Mouse (Mus musculus): Measurements from ENCODE around the gene Stat3.

Gene Stat3

DNA sequence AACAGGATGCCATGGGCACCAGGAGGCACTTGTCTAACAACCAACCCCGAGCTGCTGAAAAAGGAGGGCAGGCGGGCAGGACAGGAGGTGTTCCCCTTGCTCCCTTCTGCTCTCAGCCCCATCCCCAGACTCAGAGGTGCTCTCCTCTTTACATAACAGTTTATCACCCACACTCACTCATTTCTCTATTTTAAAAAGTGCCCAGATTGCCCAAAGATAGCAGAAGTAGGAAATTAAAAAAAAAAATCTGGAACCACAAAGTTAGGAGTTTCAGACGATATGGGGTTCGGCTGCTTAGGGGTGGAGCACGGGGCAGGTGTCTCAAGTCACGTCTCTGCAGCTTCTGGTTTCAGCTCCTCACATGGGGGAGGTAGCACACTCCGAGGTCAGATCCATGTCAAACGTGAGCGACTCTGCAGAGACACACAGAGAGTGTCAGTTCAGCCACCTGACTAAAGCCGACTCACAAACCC lies 51.0 kb downstream of the Stat3 start:
- no peak for DNase-seq

DNA sequence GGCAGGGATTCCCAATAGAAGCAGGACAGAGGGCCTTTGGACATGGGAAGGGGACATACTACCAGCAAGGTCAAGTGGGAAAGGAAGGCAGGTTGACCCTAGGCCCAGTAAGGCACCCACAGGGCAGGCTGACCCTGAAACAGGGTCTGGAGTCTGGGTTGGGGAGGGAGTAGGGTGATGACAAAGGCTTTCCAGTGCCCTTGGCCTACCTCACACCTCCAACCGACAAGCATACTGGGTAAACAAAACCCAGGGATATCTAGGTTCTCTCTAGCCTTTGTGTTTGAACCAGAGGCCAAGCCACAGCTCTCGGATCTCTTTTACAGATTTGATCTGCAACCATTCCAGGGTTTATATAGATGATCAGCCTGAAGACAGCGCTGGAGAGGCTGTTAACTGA lies 51.6 kb downstream of the Stat3 start:
- DNase-seq, result no peak

DNA sequence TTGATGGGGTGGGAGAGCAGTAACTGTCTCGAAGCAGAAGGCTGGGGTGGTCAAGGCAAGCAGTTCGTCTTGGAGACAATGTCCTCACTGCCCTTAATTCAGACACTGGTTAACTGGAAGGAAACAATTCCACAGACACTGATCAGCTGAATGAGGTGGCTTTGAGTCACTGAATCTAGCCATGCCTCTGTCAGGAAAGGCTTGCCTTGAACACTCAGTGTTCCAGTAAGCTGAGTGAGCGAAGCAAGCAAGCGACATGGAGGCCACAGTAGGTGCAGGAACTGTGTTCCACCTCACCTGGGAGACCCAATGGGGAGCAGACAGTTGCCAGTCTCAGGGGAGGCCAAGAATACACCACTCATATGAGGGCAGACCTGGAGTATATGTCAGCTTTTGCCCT lies 52.1 kb downstream of the Stat3 start:
- DNase-seq, result no peak

DNA sequence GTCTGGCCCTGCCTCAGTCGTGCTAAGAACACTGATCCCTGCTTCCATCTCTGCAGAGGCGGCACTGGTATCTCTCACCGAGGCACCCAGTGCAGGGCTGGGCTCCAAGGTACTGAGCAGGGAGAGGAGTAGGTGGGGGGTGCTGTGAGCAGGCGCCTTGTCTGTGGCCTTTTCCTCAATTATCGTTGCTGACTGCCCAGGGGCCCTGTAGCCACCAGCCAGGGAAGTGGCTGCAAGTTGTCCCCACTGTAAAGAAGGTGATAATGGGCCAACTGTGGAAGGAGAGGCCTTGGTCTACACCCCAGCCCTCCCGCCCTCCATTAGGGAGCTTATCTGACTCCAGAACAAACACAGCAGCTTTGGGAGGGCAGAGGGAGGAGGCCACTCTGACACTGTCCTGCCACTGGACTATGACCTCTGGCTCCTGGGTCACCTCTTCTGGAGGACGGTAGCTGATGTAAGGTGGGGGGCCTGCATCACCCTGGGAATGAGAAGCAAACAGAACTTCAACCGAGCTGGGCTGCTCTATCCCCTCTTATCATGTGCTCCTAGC lies 53.1 kb downstream of the Stat3 start:
- DNase-seq, result no peak

DNA sequence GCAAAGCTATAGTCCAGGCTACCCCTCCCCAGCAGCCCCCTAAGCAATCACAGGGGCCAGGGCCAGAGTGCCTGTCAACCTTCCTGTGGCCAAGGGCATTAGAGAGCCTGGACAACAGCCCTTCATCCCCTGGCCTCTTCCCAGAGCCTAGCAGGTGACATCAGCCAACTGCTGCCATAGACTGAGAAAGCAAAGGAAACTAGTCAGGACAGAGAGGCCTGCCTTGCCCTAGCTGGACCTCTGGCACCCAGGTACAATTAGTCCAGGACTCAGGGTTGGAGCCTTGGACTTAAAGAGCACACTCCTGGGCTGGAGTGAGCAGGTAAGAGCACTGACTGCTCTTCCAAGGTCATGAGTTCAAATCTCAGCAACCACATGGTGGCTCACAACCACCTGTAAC lies 53.9 kb downstream of the Stat3 start:
- no peak for DNase-seq

DNA sequence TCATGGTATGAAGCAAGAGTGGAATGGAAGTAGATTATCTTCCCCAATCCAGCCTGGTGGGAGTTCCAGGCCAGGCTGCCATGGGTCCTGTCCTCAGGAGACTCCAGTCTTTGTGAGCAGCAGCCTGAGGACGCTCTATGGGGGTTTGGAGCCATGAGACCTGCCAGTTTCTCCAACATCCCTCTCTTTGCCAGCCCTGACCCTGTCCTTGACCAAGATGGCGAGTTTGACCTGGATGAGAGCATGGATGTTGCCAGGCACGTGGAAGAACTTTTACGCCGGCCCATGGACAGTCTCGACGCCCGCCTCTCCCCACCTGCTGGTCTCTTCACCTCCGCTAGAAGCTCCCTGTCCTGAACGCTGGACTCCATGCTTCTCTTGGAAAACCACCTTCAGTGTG lies 55.7 kb downstream of the Stat3 start:
- DNase-seq, result peak; percentile 91

DNA sequence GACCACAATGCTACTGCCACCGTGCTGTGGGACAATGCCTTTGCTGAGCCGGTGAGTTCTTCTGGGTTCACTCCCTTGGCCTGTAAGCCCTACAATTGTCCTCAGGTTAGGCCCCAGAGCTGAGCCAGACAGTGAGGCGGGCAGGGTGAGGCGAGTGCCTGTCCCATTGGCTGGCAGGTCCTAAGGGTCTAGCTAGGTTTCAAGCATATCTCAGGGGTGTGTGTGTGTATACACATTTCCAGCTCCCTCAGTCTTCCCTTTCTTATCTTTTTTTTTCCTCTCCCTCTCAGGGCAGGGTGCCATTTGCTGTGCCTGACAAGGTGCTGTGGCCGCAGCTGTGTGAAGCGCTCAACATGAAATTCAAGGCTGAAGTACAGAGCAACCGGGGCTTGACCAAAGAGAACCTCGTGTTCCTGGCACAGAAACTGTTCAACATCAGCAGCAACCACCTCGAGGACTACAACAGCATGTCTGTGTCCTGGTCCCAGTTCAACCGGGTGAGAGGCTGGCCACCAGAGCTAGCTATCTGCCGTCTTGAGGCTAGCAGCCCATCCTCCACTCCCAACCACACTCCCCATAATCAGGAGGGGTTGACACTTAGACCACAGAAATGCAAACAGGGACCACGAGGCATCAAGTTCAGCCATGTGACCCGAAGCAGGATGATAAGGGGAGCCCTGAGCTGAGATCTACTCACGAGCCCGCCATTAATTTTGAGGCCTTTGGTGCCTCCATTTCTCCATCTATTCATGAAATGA lies 59.8 kb downstream of the Stat3 start:
- no peak for DNase-seq

DNA sequence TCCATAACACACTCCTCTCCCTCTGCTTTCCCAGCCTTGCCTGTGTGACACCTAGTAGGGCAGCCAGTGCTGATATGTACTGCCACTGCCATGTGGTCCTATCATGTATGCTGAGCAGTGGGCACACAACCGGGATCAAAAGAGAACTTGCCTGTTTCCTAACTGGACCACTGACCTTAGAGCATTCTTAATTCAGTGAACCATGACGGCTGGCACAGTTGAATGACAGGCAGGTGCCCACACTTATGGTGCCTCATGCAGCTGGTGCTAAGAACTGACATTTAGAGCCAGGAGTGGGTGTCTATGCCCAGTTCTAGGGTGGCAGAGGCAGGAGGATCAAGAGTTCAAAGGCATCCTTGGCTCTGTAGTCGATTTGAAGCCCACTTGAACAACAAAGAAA lies 63.6 kb downstream of the Stat3 start:
- no peak for DNase-seq

DNA sequence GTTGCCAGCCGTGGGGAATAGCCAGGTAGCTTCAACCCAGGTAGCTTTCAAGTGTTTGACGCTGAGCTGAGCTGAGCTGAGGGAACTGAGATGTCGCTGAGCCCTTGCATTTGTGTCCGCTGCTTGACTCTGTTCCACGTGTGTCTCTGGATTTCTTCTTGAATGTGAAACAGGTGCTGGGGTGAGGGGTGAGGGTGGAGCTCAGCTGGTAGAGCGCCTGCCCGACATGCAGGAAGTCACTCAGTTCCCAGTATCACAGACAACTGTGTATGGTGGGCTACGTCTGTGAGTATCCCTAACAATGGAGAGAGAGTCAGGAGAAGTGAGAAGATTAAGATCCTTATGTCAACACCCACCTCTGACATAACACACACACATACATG lies 68.4 kb downstream of the Stat3 start:
- no peak for DNase-seq

DNA sequence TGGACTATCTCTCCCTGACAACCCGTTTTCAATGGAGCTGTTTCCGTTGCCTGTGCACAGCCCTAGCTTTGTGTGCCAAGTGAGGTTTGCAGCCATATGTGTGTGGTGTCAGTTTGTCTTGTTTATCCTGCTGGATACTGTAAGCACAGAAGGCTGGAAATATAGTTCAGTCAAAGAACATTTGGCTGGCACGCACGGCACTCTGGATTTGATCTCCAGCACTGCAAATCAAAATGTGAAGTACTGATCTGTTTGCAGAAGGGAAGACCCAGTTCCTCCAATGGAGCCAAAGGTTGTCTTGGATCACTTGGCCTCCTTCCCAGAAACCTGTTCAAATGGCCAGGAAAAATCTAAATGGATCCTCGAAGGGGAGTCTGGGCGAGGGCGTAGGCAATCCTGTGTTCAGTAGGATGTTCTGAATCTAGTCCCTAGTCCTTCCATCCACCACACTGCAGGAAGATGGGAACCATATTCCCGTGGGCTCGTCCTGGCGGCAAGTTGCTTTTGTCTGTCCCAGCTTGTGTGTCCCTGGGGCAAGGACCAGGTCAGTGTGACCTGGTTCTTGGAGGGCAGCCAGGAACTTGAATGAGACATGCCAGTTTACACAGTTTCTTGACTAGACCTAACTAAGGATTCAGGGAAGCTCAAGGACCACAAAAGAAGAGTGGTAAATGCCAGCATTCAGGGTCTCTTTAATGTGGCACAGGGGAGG lies 68.9 kb downstream of the Stat3 start:
- no peak for DNase-seq

DNA sequence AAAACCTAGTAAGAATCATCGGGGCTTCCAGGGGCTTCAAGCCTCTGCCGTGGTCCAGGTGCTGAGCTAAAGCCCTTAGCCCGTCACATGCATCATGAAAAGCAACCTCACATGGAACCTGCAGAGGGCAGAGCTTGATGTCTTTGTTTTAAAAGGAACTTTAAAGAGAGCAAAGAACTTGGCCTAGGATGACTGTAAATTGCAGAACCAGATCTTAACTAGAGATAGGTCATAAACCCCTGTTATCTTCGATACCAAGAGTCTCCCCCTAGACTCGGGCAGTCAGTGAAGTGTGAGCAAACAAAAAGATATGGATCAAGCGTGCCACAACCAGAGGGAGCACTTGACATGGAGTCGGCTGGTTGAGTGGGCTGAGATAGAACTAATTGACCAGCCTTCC lies 73.7 kb downstream of the Stat3 start:
- DNase-seq, result no peak

DNA sequence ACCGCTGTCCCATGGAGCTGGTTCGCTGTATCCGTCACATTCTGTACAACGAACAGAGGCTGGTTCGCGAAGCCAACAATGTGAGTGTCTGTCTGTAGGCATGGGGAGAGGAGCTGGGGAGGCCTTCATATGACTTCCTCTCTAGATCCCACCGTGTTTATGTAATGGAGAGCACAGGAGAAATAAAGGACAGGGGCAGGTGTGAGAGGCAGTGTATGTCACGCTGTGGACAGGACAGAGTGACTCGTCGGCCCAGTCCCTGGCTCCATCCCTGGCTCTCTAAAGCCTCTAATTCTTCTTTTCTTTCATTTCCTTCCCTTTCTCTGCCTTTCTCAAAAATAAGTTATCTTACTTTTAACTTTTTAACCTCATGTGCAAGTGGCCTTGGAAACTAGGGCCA lies 76.2 kb downstream of the Stat3 start:
- DNase-seq, result no peak

DNA sequence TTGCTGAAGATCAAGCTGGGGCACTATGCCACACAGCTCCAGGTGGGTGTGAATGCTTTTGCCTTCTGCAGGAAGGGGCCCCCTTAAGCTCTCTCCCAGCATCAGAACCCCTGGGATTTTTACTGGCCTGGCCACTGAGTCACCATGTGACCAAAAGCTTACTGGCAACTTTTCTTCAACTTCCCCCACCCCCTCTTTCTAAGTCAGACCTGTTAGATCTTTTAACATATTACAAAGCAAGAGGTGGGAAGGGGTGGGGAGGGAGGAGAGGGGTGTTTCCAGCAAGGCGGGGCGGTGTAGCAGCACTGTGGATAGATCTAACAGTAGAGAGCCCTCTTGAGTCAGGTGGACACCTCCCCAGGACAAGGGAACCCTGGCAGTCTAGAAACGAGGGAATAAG lies 77.5 kb downstream of the Stat3 start:
- no peak for DNase-seq

DNA sequence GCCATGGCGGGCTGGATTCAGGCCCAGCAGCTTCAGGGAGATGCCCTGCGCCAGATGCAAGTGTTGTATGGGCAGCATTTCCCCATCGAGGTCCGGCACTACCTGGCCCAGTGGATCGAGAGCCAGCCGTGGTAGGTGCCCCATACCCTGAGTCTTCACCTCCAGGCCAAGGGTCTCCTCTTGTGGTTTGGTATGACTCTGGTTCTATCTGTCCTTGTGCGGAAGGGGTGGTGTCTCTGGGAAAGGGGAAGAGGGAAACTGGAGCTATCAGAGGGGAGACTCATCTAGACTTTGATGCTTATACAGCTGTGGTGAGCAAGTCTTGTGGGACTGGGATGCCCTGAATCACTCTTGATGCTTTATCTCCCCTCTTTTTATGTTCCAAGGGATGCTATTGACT lies 78.0 kb downstream of the Stat3 start:
- DNase-seq, result no peak

DNA sequence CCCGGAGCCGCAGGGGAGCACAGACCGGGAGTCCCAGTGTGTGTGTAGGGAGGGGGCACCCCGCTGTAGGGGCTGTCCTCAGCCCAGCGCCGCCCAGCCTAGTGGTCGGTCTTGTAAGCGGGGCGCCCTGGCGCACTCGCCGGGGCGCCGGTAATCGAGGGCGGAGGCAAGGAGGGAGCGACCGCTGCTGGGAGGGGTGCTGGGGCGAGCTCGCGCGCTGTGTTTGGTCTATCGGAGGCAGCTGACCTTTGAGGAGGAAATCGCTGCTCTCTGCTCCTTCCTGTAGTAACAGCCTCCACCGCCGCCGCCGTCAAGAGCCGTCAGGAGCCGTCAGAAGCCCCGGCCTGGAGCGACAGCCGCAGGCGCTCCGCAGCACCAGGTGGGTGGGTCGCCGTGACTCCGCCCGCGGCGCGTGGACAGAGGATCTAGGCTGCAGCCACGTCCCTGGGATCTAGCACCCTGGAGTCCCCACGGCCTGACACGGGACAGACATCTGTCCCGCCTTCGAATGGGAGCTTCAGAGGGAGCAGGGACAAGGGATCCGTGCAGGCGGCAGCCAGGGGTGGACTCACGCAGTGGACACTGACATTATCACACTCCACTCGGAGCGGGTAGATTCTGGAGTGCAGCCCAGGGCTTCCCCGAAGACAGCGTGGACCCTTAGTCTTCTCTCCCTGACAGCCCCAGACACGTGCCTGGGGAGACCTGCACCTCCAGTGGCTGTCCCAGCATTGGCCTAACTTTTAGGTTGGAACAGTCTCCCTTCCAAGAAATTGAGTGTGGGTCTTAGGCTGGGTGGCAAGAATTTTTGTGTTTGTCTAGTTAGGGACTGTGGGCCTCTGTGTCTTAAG lies 78.9 kb downstream of the Stat3 start:
- DNase-seq, result peak; percentile 99

DNA sequence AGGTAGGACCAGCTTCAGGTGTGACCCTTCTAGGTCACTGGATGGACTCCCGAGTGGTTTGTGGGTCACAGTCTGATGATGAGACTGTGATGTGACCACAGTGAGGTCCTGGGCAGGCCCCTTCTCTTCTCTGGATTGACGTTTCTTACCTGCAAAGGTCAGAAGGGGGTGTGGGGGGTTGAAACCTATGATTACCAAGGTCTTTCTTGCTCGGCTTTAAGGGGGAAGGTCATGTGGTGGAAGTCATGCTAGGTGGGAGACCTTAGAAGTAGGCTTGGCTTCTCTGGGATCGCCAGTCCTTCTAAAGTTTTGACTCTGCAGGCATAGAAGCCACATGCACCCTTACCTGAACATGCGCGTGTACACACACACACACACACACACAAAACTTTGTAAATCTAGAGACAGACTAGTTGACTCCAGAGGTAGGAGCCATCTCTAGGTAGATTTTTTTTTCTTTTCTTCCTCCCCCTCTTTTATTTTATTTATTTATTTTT lies 79.7 kb downstream of the Stat3 start:
- DNase-seq, result no peak

DNA sequence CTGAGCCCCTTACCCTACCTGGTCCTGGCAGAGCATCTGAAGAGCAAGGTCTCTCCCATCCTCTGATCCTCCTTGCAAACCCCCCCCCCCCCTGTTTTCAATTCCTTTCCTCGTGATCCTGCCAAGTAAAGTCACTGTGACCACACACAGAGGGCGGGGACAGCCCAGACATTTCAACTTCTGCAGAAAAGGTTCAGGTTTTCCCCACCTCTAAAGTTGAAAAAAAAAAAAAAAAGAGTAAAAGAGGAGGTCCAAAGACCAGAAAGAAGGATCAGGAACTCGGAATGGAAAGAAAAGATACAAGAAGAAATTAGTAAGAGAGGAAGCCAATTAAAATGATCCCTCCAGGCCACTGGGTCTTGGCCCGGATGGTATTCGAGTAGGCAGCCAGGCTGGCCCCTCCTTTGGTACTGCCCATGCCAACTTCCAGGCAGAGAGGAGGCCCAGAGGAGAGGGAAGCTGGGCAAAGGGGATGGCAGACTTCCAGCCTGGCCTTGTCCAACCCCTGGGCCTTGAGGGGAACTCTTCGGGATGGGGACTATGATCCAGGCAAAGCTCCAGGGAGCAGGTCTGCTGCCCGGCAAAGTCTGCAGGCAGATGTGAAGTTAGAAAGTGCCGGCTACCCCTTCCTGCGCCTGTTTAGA lies 80.3 kb downstream of the Stat3 start, which contains the start of gene Stat5a:
TSS of gene Stat5a (plus strand) at position 417 of the 644 bp plus-strand sequence.
- peak; percentile 99 for DNase-seq

DNA sequence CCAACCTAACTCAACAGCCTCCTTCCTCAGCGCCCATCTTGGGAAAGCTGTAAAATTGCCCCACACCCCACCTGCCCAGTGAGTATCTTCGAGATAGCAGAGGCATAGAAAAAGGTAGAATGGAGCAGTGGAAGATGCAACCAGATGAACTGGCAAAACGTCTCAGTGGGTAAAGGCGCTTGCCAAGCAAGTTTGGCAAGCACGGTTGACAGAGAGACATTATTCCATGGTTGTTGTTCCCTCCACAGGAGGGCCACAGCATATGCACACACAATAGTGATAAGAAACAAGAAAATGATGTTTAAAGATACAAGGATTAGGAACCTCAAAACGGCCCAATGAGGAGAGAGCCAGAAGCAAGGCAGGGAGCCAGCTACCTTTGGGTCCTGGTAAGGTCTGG lies 81.4 kb downstream of the Stat3 start:
- DNase-seq, result no peak

DNA sequence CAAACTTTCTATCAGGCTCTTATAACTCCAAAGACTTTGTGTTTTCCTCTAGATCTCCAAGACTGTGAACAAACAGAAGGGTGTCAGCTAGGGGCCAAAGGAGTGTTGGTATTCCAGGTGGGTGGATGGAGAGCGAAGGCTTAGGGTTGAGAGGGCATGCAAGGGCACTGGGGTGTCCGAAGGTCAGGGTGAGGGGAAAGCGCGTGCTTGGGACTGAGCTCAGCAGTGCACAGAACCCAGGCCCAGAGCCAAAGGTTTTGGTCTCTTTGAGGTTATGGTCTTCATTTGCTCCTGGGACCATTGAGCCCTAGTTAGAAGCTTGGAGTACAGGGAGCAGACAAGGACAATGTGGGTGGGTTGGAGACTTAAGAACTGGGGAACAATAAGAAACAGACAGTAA lies 84.2 kb downstream of the Stat3 start:
- no peak for DNase-seq

DNA sequence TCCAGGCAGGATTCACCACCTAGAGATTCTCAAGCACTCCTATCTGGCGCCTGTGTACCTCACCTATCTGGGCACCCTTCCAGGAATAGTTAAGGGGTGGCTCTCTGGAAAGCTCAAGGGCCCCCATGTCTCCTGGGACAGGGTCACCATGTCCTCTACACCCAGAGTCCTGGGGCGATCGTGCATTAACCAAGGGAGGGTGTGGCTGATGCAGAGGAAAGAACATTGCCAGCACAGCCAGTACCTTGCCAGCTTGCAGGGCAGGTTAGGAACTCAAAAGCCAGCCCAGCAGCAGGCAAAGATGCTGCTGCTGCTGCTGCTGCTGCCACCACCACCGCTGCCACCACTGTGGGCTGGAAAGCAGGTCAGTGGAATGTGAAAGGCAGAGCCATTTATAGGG lies 85.1 kb downstream of the Stat3 start:
- no peak for DNase-seq

DNA sequence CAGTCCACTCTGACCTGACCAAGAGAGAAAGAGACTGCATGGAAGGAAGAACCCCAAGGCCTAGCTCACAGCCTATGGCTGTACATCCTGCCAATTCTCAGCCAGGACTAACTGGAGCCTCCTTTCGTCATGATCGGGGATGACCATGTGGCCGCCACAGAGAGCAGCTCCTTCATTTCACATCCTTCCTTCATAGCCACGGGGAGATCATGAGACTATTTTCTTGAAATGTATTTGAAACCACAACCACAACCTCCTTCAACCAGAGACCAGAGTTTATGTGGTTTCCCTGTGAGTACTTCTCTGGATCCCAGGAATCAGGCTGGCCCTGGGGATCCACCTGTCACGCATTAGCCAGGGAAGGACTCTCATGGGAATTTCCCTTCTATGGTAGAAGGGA lies 86.3 kb downstream of the Stat3 start:
- no peak for DNase-seq

DNA sequence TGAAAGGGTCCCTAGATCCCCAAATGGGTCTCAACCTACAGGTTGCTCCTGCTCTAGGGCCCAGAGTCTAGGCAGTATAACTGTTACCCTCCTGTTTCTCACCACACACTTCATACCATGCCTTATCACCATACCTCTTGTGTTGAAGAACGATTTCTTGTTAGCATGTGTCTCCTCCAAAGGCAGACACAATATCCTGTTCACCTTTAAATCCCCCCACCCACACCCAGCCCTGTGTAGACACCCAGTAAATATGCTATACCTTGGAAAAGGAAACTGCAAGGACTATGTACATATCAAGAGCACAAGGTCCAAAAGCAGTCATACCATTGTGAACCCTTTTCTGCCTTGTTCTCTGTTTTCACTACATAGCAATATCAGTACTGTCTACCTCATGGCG lies 87.3 kb downstream of the Stat3 start:
- no peak for DNase-seq

Measured in heart, adult 11 months (tissue).